Mouse (Mus musculus): ENCODE measurements around the gene Krt6b.

DNA sequence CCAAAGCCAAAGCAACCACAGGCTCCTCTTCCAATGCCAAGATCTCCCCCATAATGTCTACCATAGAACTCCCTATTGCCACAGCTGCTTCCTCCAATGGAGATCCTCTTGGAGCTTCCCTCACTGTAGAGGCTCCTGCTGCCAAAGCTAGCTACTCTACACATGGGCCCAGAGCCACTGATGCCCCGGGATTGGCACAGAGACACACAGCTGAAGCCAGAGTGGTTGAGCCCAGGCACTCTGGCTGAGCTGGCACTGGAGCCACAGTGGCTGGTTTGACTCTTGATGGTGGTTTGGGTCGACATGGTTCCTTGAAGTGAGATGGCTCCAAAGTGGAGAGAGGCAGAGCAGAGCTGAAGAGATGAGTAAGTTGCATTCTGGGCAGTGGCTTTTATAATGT is 52.2 kb downstream of the Krt6b start, which contains the start of gene Gm5414:
- TF ChIP-seq GATA1 (IDR thresholded peaks at IDR 0.05; ENCODE audit: low read depth, low read length) = no peak
- TF ChIP-seq E2F4 (IDR thresholded peaks at IDR 0.05; ENCODE audit: borderline replicate concordance, low read depth, low read length) = no peak
- no peak for TF ChIP-seq NELFE (IDR thresholded peaks at IDR 0.05; ENCODE audit: low read depth, low read length)
- no peak for TF ChIP-seq USF1 (IDR thresholded peaks at IDR 0.05; ENCODE audit: low read depth, low read length)
- no peak for TF ChIP-seq CHD1 (IDR thresholded peaks at IDR 0.05; ENCODE audit: low read depth, low read length)
- no peak for TF ChIP-seq POLR2A (IDR thresholded peaks at IDR 0.05; ENCODE audit: control insufficient read depth in 1 of 2, insufficient read depth in 1 of 2, low read depth in 1 of 2, low read length in 2 of 2, poor library complexity in 1 of 2)
- TF ChIP-seq TBP (IDR thresholded peaks at IDR 0.05; ENCODE audit: low read depth, low read length) = no peak
- no peak for TF ChIP-seq HCFC1 (IDR thresholded peaks at IDR 0.05; ENCODE audit: low read depth, low read length)
- TF ChIP-seq GABPA (IDR thresholded peaks at IDR 0.05; ENCODE audit: low read depth, low read length) = no peak
